Mouse (Mus musculus) cerebellum, adult 11 months (tissue): Measurements from ENCODE around the gene Cd320.
"Not testable (repeated sequence)": the region's sequence is repeated elsewhere in the genome, so short reads cannot be mapped to it uniquely, and the experiment has no call there.

ENCODE experiments used
- DNase-seq: peaks from one replicate; pipeline ENCODE4 v3.0.0; 2022

The Cd320 gene

GRCm38 (mm10) chr17:33842966-33843795 lies at the start of gene Cd320:
Gene Cd320 (plus strand): TSS chr17:33843091.
- DNase-seq: peak; percentile 90

- no peak for DNase-seq
These were observed 44.6 kb upstream of the Cd320 start for GRCm38 (mm10) chr17:33798306-33798705.

DNA sequence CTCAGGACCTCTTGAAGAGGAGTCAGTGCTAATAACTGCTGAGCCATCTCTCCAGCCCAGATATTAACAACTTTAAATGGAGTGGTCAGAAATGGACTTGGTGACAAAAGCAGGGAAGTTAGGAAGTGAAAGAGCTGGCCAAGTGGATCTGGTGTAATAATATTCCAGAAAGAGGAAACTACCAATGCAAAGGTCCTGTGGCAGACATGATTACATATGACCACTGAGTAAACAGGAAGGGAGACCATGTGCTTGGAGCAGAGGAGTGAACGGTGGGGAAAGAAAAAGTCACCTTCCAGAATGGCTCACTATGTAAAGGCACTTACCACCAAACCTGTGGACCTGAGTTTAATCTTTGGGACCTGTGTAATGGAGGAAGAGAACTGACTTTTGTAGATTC lies 43.6 kb upstream of the Cd320 start:
- no peak for DNase-seq

DNA sequence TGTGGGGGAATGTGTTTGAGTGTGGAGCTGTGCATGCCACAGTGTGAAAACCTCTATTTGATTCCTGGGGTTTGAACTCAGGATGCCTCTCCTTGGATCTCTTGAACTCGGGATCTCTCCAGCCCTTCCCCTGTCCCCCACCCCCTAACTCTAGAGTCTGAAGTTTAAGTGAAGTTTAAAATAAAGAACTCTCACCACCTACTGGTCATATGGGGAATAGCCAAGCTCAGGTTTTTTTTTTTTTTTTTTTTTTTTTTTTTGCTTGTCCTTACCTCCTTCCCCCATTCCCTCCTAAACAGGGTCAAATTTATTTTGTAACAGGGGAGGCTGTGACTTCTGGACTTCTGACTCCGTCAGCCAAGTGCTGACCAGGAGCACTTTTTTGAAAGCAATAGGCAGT lies 40.7 kb upstream of the Cd320 start:
- no peak for DNase-seq

GRCm38 (mm10) chr17:33804205-33804604 lies 38.7 kb upstream of the Cd320 start:
- DNase-seq: no peak

DNA sequence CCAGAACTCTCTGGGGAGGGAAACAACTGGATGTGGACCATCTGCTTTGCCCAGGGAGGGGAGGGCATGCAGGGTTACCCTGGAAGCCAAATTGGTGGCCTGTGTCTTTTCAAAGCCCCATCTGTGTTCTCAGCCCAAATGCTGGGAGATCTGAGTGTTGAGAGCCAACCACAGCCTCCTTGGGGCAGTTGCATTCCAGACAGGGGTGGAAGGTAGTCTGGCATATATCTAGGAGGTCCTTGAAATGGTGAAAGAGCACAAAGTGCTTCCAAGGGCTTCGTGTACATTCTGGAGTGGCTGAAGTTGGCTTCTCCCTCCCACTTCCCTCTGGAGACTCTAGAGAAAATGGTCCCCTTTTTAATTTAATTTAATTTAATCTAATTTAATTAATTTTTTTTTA lies 38.1 kb upstream of the Cd320 start:
- no peak for DNase-seq

- no peak for DNase-seq
These were observed 35.6 kb upstream of the Cd320 start for GRCm38 (mm10) chr17:33807181-33807888.

- DNase-seq: no peak
These were observed 34.7 kb upstream of the Cd320 start for GRCm38 (mm10) chr17:33808192-33808591.

DNA sequence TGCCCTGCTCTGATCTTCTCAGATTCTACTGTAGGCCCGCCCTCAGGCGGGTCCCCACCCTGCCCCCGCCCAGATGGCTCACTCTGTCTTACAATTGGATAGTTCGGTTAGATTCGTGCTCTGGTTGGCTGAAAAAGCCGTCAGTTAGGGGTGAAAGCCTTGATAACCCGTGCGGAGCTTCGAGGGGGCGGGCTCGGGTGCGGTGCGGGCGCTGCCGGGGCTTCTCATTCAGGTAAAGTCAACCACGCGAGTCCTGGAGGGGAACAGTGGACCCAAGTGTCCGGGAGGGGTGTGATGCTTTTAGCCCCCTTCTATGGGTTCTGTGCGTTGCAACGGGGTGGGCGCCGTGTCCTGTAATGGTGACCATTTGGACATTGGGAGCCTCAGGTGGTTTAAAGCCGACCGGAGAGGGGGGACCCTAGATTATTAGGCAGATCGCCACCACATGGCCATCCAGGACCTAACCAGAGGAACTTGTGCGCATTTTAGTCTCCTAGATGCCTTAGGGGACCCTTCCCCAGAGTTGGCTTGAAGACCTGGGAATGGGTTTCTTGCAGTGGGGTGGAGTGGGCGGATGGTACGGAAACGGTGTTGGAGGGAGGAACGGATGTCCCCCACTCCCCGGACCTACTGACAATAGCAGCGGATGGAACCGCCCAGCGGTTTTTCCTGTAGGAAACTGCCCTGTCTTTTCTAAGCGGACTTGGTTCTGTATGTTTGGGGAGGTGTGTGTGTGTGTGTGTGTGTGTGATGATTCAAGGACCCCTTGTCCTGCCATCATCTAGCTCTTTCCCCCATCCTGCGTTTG lies 32.4 kb upstream of the Cd320 start, which contains the start of gene Kank3:
TSS of gene Kank3 (plus strand) at position 186 of the 808 bp plus-strand sequence.
- DNase-seq: peak; percentile 60

GRCm38 (mm10) chr17:33811142-33811516 lies 31.8 kb upstream of the Cd320 start:
- DNase-seq: no peak

DNA sequence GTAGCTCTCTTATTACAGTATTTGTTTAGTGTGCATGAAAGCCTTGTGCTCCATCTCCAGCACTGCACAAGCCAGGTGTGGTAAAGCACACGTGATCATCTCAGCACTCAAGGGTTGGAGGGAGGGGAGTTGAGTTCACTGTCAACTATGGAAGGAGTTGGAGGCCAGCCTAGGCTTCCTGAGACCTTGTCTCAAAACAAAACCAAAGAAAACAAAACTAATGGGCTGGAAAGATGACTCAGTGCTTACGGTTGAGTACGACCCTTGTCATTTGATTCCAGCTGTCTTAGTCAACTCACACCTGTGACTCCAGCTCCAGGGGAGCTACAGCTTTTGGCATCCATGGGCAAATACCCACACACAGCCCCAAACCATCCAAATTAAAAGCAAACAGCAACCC lies 30.4 kb upstream of the Cd320 start:
- no peak for DNase-seq

GRCm38 (mm10) chr17:33812990-33813389 lies 29.9 kb upstream of the Cd320 start:
- no peak for DNase-seq

GRCm38 (mm10) chr17:33815399-33815798 lies 27.5 kb upstream of the Cd320 start:
- no peak for DNase-seq

DNA sequence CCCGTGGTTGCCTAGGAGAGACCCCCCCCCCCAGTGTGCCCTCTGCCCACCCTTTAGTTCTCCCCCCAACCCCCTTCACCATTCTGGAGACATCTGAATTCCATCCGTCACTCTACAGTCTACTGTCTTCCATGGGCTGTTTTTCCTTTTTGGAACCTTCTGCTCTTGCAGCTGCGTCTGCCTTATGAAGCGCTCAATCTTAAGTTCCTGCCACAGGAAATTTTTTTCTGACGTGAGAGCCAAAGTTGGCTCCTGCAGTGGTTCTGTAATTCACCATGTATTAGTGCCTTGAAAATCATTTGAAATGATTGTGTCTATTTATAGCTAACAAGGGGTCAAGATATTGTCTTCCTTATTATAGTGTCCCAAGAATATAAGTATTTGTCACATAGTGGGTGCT lies 26.3 kb upstream of the Cd320 start:
- no peak for DNase-seq

GRCm38 (mm10) chr17:33817184-33817968 lies 25.5 kb upstream of the Cd320 start:
- peak; percentile 92 for DNase-seq

DNA sequence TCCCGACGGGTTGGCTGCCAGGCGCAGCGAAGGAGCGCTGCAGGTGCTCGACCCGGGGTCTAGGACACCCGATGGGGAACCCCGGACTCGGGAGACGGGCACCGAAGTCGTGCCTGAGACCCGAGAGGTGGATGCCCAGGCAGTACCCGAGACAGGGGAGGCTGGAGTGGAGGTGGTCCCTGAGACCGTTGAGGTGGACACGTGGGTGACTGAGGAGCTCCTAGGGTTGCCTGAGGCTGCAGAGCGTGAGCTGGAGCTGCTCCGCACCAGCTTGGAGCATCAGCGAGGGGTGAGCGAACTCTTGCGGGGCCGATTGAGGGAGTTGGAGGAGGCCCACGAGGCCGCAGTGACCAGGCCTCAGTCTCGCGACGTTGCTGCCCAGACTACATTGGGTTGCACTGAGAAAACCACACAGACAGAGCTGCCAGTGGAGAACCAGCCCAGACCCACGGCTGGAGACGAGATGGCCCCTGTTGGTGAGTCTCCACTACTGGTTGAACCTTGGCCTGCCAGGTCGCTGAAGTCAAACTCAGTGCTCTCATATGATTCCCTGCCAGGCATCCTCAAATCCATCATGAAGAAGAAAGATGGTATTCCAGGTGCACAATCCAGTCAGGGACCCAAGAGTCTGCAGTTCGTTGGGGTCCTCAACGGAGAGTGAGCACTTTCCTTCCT lies 24.8 kb upstream of the Cd320 start:
- no peak for DNase-seq

GRCm38 (mm10) chr17:33822436-33822959 lies 20.4 kb upstream of the Cd320 start:
- DNase-seq: no peak

GRCm38 (mm10) chr17:33823171-33823570 lies 19.7 kb upstream of the Cd320 start:
- DNase-seq: not testable (repeated sequence)

- DNase-seq: peak; percentile 96
These were observed 18.6 kb upstream of the Cd320 start, which contains the start of the genes Rps28 and Ndufa7 for GRCm38 (mm10) chr17:33824084-33824996. Gene Rps28 (minus strand): TSS chr17:33824562. Gene Ndufa7 (plus strand): TSS chr17:33824572.

- DNase-seq: not testable (repeated sequence)
These were observed 17.9 kb upstream of the Cd320 start for GRCm38 (mm10) chr17:33824997-33825330.
